Mouse (Mus musculus) liver, embryonic 11.5 days (tissue): Measurements from ENCODE around the gene Nrg3. TPM values are rescaled to one million over a fixed set of nuclear protein-coding genes. Genes with fewer than 3 reads are reported as not detected.

Experiments
- ATAC-seq: fragments of 200-750 bp; cut with Nextera tagmentation; replicated peaks from 2 replicates; pipeline ENCODE4 v1.8.0; 2017; ENCODE audit warnings: moderate number of reproducible peaks, mild to moderate bottlenecking, moderate TSS enrichment, moderate library complexity; ENCODE audit not compliant: low FRiP score
- DNase-seq: peaks from one replicate; pipeline ENCODE4 v3.0.0-alpha.2; 2017; ENCODE audit warnings: low spot score
- H3K27ac ChIP-seq: fragments of 300-500 bp; sonication (generic); 2 replicates; pipeline ENCODE4 v1.5.1; 2014; ENCODE audit warnings: mild to moderate bottlenecking, low read depth, low read length, control low read depth
- H3K27me3 ChIP-seq: fragments of 300-500 bp; sonication (generic); replicated peaks from 2 replicates; pipeline ENCODE4 v1.6.1; 2014; ENCODE audit warnings: low read length, mixed read lengths; ENCODE audit not compliant: control insufficient read depth, insufficient read depth
- H3K36me3 ChIP-seq: fragments of 300-500 bp; sonication (generic); 2 replicates; pipeline ENCODE4 v1.6.1; 2014; ENCODE audit warnings: mild to moderate bottlenecking, low read length, moderate library complexity, mixed read lengths; ENCODE audit not compliant: control insufficient read depth, insufficient read depth
- H3K4me1 ChIP-seq: fragments of 300-500 bp; sonication (generic); replicated peaks from 2 replicates; pipeline ENCODE4 v1.6.1; 2014; ENCODE audit warnings: low read length, mixed read lengths; ENCODE audit not compliant: control insufficient read depth, insufficient read depth
- H3K4me2 ChIP-seq: fragments of 300-500 bp; sonication (generic); 2 replicates; pipeline ENCODE4 v1.6.1; 2014; ENCODE audit warnings: mild to moderate bottlenecking, control low read depth, moderate library complexity
- H3K4me3 ChIP-seq: fragments of 300-500 bp; sonication (generic); 2 replicates; pipeline ENCODE4 v1.5.1; 2014; ENCODE audit warnings: low read depth, low read length, control low read depth
- H3K9ac ChIP-seq: fragments of 300-500 bp; sonication (generic); 2 replicates; pipeline ENCODE4 v1.6.1; 2014; ENCODE audit warnings: low read depth, low read length, control low read depth
- H3K9me3 ChIP-seq: fragments of 300-500 bp; sonication (generic); 2 replicates; pipeline ENCODE4 v1.6.1; 2016; ENCODE audit warnings: low read length, inconsistent platforms, mixed read lengths; ENCODE audit not compliant: control insufficient read depth
- WGBS: fragments of 180-500 bp; shearing (Covaris S2); extraction: QIAGEN DNeasy Blood & Tissue Kit; methylation state at CpG from one replicate; pipeline ENCODE4 v1.1.7; 2014; 5-methylcytosine and 5-hydroxymethylcytosine counted together
- polyA plus RNA-seq: library from polyadenylated mRNA; unstranded; fragments of >200 nt; fragmentation: Nextera tagmentation; extraction: Ambion mirVana; gene quantifications from 2 replicates; pipeline ENCODE4 v1.2.1, GENCODE M21; 2014

The Nrg3 gene
- polyA plus RNA-seq, 1 experiment from 2014 or later: 0.16 TPM

GRCm38 (mm10) chr14:38594297-38594696 lies 878.6 kb downstream of the Nrg3 start:
- WGBS: 74% methylated on average over 1 of the region's 1 CpGs
- Histone ChIP-seq H3K27ac (no peak overlapping the region), H3K4me3 (no peak overlapping the region), H3K4me2 (no peak overlapping the region), H3K9ac (no peak overlapping the region), H3K36me3 (no peaks in the 10 kb centered on the region), H3K4me1 (no peaks in the 10 kb centered on the region), H3K27me3 (no peaks in the 10 kb centered on the region), H3K9me3 (no peaks in the 10 kb centered on the region)
- no peak for ATAC-seq
- DNase-seq: no peak

DNA sequence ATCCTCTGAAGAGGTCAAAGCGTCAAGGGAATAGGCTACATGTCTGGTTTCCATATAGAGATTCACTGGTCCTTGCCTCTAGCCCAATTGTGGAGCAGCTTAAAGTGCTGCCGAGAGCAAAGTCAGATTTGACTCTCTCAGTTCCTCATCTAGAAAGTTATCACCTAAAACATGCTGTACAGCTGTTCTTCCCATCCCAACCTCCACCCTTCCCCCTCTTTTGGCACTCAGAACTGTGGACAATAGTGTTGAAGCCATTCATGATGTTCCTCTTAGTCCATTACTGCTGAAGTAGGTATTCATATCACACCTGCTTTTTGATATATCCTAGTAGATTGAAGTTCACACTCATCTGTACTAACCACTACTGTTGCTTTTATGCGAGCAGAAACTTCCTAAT lies 896.1 kb downstream of the Nrg3 start:
- H3K4me1 ChIP-seq: no peaks in the 10 kb centered on the region

GRCm38 (mm10) chr14:38568184-38568583 lies 904.7 kb downstream of the Nrg3 start:
- no peak overlapping the region for H3K4me2 ChIP-seq
- no peak overlapping the region for H3K27ac ChIP-seq
- ATAC-seq: no peak
- H3K36me3 ChIP-seq: no peaks in the 10 kb centered on the region
- WGBS: 66% methylated on average over 1 of the region's 1 CpGs
- no peak overlapping the region for H3K9ac ChIP-seq
- H3K27me3 ChIP-seq: no peaks in the 10 kb centered on the region
- H3K4me3 ChIP-seq: no peak overlapping the region
- no peak for DNase-seq
- no peaks in the 10 kb centered on the region for H3K4me1 ChIP-seq
- H3K9me3 ChIP-seq: no peaks in the 10 kb centered on the region

More for the DNA sequence above, 896.1 kb downstream of the Nrg3 start:
- H3K27ac ChIP-seq: no peak overlapping the region
- H3K27me3 ChIP-seq: no peaks in the 10 kb centered on the region
- ATAC-seq (no peak), DNase-seq (no peak)
- no peak overlapping the region for H3K9ac ChIP-seq
- no peak overlapping the region for H3K4me2 ChIP-seq
- no peak overlapping the region for H3K4me3 ChIP-seq
- no peaks in the 10 kb centered on the region for H3K36me3 ChIP-seq
- 76% methylated on average over 3 of the region's 3 CpGs for WGBS
- H3K9me3 ChIP-seq: no peaks in the 10 kb centered on the region

GRCm38 (mm10) chr14:38566182-38566581 lies 906.7 kb downstream of the Nrg3 start:
- H3K4me3 ChIP-seq: no peak overlapping the region
- ATAC-seq: no peak
- 83% methylated on average over 3 of the region's 3 CpGs for WGBS
- H3K4me2 ChIP-seq: no peak overlapping the region
- no peak overlapping the region for H3K27ac ChIP-seq
- no peaks in the 10 kb centered on the region for H3K9me3 ChIP-seq
- no peaks in the 10 kb centered on the region for H3K27me3 ChIP-seq
- H3K4me1 ChIP-seq: no peaks in the 10 kb centered on the region
- H3K36me3 ChIP-seq: no peaks in the 10 kb centered on the region
- H3K9ac ChIP-seq: no peak overlapping the region
- DNase-seq: no peak

DNA sequence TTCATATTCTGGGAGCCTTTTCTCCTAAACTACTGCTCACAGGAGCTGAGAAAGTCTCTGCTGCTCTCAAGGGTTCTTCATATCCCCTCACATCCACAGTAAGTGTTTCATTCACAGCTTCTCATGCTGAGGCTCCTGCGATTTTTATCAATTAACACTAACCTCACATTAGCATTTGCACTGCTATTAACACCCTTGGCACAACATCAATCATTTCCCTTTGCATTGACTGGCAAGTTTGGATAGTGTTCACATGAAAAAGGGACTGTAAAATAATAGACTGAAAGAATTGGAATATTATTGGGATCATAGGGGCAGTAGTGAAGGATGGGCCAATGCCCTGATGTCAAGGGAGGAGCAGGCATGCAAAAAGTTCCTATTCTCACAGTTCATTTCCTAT lies 918.3 kb downstream of the Nrg3 start:
- H3K27ac ChIP-seq: no peak overlapping the region
- no peaks in the 10 kb centered on the region for H3K4me1 ChIP-seq
- no peak overlapping the region for H3K4me2 ChIP-seq
- H3K9me3 ChIP-seq: no peaks in the 10 kb centered on the region
- H3K4me3 ChIP-seq: no peak overlapping the region
- 63% methylated on average over 1 of the region's 1 CpGs for WGBS
- no peak overlapping the region for H3K9ac ChIP-seq
- H3K36me3 ChIP-seq: no peaks in the 10 kb centered on the region
- H3K27me3 ChIP-seq: no peaks in the 10 kb centered on the region
- ATAC-seq (no peak), DNase-seq (no peak)

DNA sequence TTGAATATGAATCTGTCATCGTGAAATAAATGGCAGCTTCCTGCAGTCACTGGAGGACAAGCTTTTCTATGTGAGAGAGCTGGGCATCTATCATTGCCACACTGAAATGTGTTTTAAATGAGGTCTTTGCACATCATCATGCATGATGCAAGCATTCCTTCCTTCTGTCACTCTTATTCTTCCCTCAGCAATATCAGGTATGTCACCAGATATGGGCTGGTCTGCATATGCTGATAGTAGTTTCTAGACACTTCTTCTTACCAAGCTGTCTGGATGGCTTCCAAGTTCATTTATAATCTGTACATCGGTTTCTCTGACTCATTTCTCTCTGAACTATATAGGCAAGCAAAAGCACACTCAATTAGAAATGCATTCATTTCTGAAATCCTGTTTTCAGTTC lies 925.6 kb downstream of the Nrg3 start:
- DNase-seq: no peak
- H3K4me3 ChIP-seq: no peak overlapping the region
- no peaks in the 10 kb centered on the region for H3K27me3 ChIP-seq
- WGBS: 73% methylated on average over 2 of the region's 2 CpGs
- H3K27ac ChIP-seq: no peak overlapping the region
- H3K9me3 ChIP-seq: no peaks in the 10 kb centered on the region
- H3K9ac ChIP-seq: no peak overlapping the region
- H3K4me2 ChIP-seq: no peak overlapping the region
- no peaks in the 10 kb centered on the region for H3K4me1 ChIP-seq
- H3K36me3 ChIP-seq: no peaks in the 10 kb centered on the region
- ATAC-seq: no peak

- Histone ChIP-seq H3K27ac (no peak overlapping the region), H3K27me3 (no peaks in the 10 kb centered on the region), H3K4me2 (no peak overlapping the region), H3K4me3 (no peak overlapping the region), H3K4me1 (no peaks in the 10 kb centered on the region), H3K36me3 (no peaks in the 10 kb centered on the region), H3K9me3 (no peaks in the 10 kb centered on the region), H3K9ac (no peak overlapping the region)
- WGBS: 92% methylated on average over 1 of the region's 1 CpGs
- no peak for ATAC-seq
- DNase-seq: no peak
Measured at GRCm38 (mm10) chr14:38535181-38535580, 937.7 kb downstream of the Nrg3 start.

GRCm38 (mm10) chr14:38533495-38533894 lies 939.4 kb downstream of the Nrg3 start:
- ATAC-seq (no peak), DNase-seq (no peak)
- Histone ChIP-seq H3K36me3 (no peaks in the 10 kb centered on the region), H3K27ac (no peak overlapping the region), H3K9ac (no peak overlapping the region), H3K4me3 (no peak overlapping the region), H3K4me1 (no peaks in the 10 kb centered on the region), H3K27me3 (no peaks in the 10 kb centered on the region), H3K4me2 (no peak overlapping the region), H3K9me3 (no peaks in the 10 kb centered on the region)

DNA sequence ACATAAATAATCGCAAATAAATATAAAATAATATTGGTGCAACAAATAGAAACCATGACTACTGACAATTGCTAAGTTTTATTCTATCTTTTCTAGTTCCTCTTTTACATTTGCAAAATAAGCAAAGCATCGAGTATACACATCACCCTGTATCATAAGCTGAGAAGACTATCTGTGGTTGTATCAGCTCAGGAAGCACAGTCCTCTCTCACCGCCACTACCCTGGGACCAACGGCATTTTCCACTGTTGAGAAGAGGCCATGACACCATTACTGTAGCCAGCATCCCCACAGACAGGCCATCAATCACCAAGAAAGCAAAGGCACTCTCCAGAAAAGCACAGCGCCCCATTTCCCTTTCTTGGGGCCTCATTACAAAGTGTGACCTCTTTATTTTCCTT lies 956.7 kb downstream of the Nrg3 start:
- H3K27me3 ChIP-seq: no peaks in the 10 kb centered on the region
- 78% methylated on average over 5 of the region's 5 CpGs for WGBS
- no peak overlapping the region for H3K4me2 ChIP-seq
- H3K9me3 ChIP-seq: no peaks in the 10 kb centered on the region
- H3K36me3 ChIP-seq: no peaks in the 10 kb centered on the region
- no peak overlapping the region for H3K4me3 ChIP-seq
- DNase-seq (no peak), ATAC-seq (no peak)
- H3K4me1 ChIP-seq: no peaks in the 10 kb centered on the region
- H3K27ac ChIP-seq: no peak overlapping the region
- H3K9ac ChIP-seq: no peak overlapping the region
